Mouse (Mus musculus): ENCODE data around the gene Iqcf1. TPM values are rescaled to one million over a fixed set of nuclear protein-coding genes. Genes with fewer than 3 reads are reported as not detected.

Iqcf1 gene
- polyA plus RNA-seq, 1 experiment from 2014 or later: not detected

- Histone ChIP-seq H3K4me1 (replicated peaks; ENCODE audit: insufficient read depth, low read length) (peaks cover 12% of the 10 kb centered on the region), H3K4me3 (replicated peaks; ENCODE audit: low read depth, low read length) (no peak overlapping the region), H3K4me2 (ENCODE audit: low read length) (no peak overlapping the region), H3K36me3 (ENCODE audit: insufficient read depth, low read length) (no peaks in the 10 kb centered on the region), H3K9ac (ENCODE audit: low read depth, low read length) (no peak overlapping the region), H3K27me3 (ENCODE audit: insufficient read depth, low read length) (no peaks in the 10 kb centered on the region), H3K27ac (no peak overlapping the region), H3K9me3 (replicated peaks; ENCODE audit: low read length) (no peaks in the 10 kb centered on the region)
- WGBS: 72% methylated on average over 5 of the region's 5 CpGs
- ATAC-seq (replicated peaks; ENCODE audit: low FRiP score, low read depth) (no peak), DNase-seq (ENCODE audit: low spot score) (no peak)
- no peak for TF ChIP-seq CTCF (IDR thresholded peaks at IDR 0.05; ENCODE audit: low read depth)
Observed at GRCm38 (mm10) chr9:106473753-106474105, 26.0 kb upstream of the Iqcf1 start.

- 0 out of 2 replicates have a peak, but pooled peaks have one; percentile 4 for ATAC-seq (replicated peaks; ENCODE audit: low FRiP score, low read depth)
- peak; percentile 85 for TF ChIP-seq CTCF (IDR thresholded peaks at IDR 0.05; ENCODE audit: low read depth)
Observed at GRCm38 (mm10) chr9:106474456-106474855, 25.3 kb upstream of the Iqcf1 start.

GRCm38 (mm10) chr9:106475046-106475445 is 24.7 kb upstream of the Iqcf1 start:
- Histone ChIP-seq H3K4me3 (replicated peaks; ENCODE audit: low read depth, low read length) (no peak overlapping the region), H3K4me2 (ENCODE audit: low read length) (peak overlapping the region; percentile 19; the same call in 1 of the 2 replicates), H3K27me3 (ENCODE audit: insufficient read depth, low read length) (no peaks in the 10 kb centered on the region), H3K36me3 (ENCODE audit: insufficient read depth, low read length) (no peaks in the 10 kb centered on the region), H3K9me3 (replicated peaks; ENCODE audit: low read length) (no peaks in the 10 kb centered on the region), H3K9ac (ENCODE audit: low read depth, low read length) (no peak overlapping the region), H3K27ac (no peak overlapping the region), H3K4me1 (replicated peaks; ENCODE audit: insufficient read depth, low read length) (peaks cover 12% of the 10 kb centered on the region)
- 68% methylated on average over 7 of the region's 7 CpGs for WGBS
- DNase-seq (ENCODE audit: low spot score): no peak
- TF ChIP-seq CTCF (IDR thresholded peaks at IDR 0.05; ENCODE audit: low read depth): no peak
- no peak for ATAC-seq (replicated peaks; ENCODE audit: low FRiP score, low read depth)

More at GRCm38 (mm10) chr9:106474456-106474855, 25.3 kb upstream of the Iqcf1 start:
- peak; percentile 90 for DNase-seq (ENCODE audit: low spot score)
- Histone ChIP-seq H3K27ac (no peak overlapping the region), H3K4me1 (replicated peaks; ENCODE audit: insufficient read depth, low read length) (peaks cover 12% of the 10 kb centered on the region), H3K36me3 (ENCODE audit: insufficient read depth, low read length) (no peaks in the 10 kb centered on the region), H3K27me3 (ENCODE audit: insufficient read depth, low read length) (no peaks in the 10 kb centered on the region), H3K9ac (ENCODE audit: low read depth, low read length) (0 out of 2 replicates have a peak overlapping the region, but pooled peaks have one; percentile 13), H3K4me3 (replicated peaks; ENCODE audit: low read depth, low read length) (no peak overlapping the region), H3K4me2 (ENCODE audit: low read length) (peak overlapping the region; percentile 19; the same call in 1 of the 2 replicates), H3K9me3 (replicated peaks; ENCODE audit: low read length) (no peaks in the 10 kb centered on the region)
- WGBS: 7% methylated on average over 6 of the region's 6 CpGs

- H3K4me2 ChIP-seq (ENCODE audit: low read length): peak within 1 kb of the TSS; percentile 21
- peak within 1 kb of the TSS; percentile 1; the same call in 1 of the 2 replicates for H3K4me3 ChIP-seq (replicated peaks; ENCODE audit: low read depth, low read length)
- H3K9me3 ChIP-seq (replicated peaks; ENCODE audit: low read length): no peaks in the 10 kb centered on the region
- peaks cover 12% of the 10 kb centered on the region for H3K4me1 ChIP-seq (replicated peaks; ENCODE audit: insufficient read depth, low read length)
- no peaks in the 10 kb centered on the region; the same call in 1 of the 2 replicates for H3K36me3 ChIP-seq (ENCODE audit: insufficient read depth, low read length)
- ATAC-seq (replicated peaks; ENCODE audit: low FRiP score, low read depth) (no peak), DNase-seq (ENCODE audit: low spot score) (no peak)
- no peak for TF ChIP-seq CTCF (IDR thresholded peaks at IDR 0.05; ENCODE audit: low read depth)
- no peaks in the 10 kb centered on the region for H3K27me3 ChIP-seq (ENCODE audit: insufficient read depth, low read length)
- H3K9ac ChIP-seq (ENCODE audit: low read depth, low read length): no peak within 1 kb of the TSS; the same call in 1 of the 2 replicates
- WGBS: 86% methylated on average over 10 of the region's 10 CpGs
- peak within 1 kb of the TSS; percentile 63; the same call in 1 of the 2 replicates for H3K27ac ChIP-seq
Observed at GRCm38 (mm10) chr9:106475663-106476001, 24.1 kb upstream of the Iqcf1 start, which contains the start of gene Rrp9. Gene Rrp9, plus strand, starts transcription at chr9:106475963.

- DNase-seq (ENCODE audit: low spot score): peak; percentile 82
- Histone ChIP-seq H3K27me3 (ENCODE audit: insufficient read depth, low read length) (no peaks in the 10 kb centered on the region), H3K9ac (ENCODE audit: low read depth, low read length) (no peak overlapping the region; the same call in 1 of the 2 replicates), H3K4me3 (replicated peaks; ENCODE audit: low read depth, low read length) (peak overlapping the region; percentile 1; the same call in 1 of the 2 replicates), H3K9me3 (replicated peaks; ENCODE audit: low read length) (no peaks in the 10 kb centered on the region), H3K4me2 (ENCODE audit: low read length) (peak overlapping the region; percentile 21), H3K36me3 (ENCODE audit: insufficient read depth, low read length) (peaks cover 6% of the 10 kb centered on the region; the same call in 1 of the 2 replicates), H3K4me1 (replicated peaks; ENCODE audit: insufficient read depth, low read length) (peaks cover 12% of the 10 kb centered on the region), H3K27ac (peak overlapping the region; percentile 63; the same call in 1 of the 2 replicates)
- no peak for TF ChIP-seq CTCF (IDR thresholded peaks at IDR 0.05; ENCODE audit: low read depth)
- 23% methylated on average over 16 of the region's 16 CpGs for WGBS
- ATAC-seq (replicated peaks; ENCODE audit: low FRiP score, low read depth): peak; percentile 21
Observed at GRCm38 (mm10) chr9:106476002-106476923, 23.5 kb upstream of the Iqcf1 start.

- Histone ChIP-seq H3K4me1 (replicated peaks; ENCODE audit: insufficient read depth, low read length) (peaks cover 12% of the 10 kb centered on the region), H3K9ac (ENCODE audit: low read depth, low read length) (peak within 1 kb of the TSS; percentile 67), H3K4me2 (ENCODE audit: low read length) (peak within 1 kb of the TSS; percentile 75), H3K4me3 (replicated peaks; ENCODE audit: low read depth, low read length) (peak within 1 kb of the TSS; percentile 61), H3K9me3 (replicated peaks; ENCODE audit: low read length) (no peaks in the 10 kb centered on the region), H3K36me3 (ENCODE audit: insufficient read depth, low read length) (peaks cover 10% of the 10 kb centered on the region; the same call in 1 of the 2 replicates), H3K27me3 (ENCODE audit: insufficient read depth, low read length) (no peaks in the 10 kb centered on the region), H3K27ac (peak within 1 kb of the TSS; percentile 63; the same call in 1 of the 2 replicates)
- peak; percentile 100 for DNase-seq (ENCODE audit: low spot score)
- WGBS: under 1% methylated on average over 41 of the region's 41 CpGs
- TF ChIP-seq CTCF (IDR thresholded peaks at IDR 0.05; ENCODE audit: low read depth): peak; percentile 99
- ATAC-seq (replicated peaks; ENCODE audit: low FRiP score, low read depth): peak; percentile 97
Observed at GRCm38 (mm10) chr9:106476924-106477484, 22.8 kb upstream of the Iqcf1 start, which contains the start of gene Parp3. Gene Parp3, minus strand, starts transcription at chr9:106476949.
